Mouse (Mus musculus): ENCODE measurements around the gene Akap11. TPM values are rescaled to one million over a fixed set of nuclear protein-coding genes. Genes with fewer than 3 reads are reported as not detected.
"Not testable (repeated sequence)": the region's sequence is repeated elsewhere in the genome, so short reads cannot be mapped to it uniquely, and the experiment has no call there.

Gene Akap11
- polyA plus RNA-seq, 1 experiment from 2014 or later: 6.0 TPM

- Histone ChIP-seq H3K27ac (replicated peaks) (no peak overlapping the region), H3K9me3 (ENCODE audit: control insufficient read depth, low read length) (no peaks in the 10 kb centered on the region), H3K4me3 (ENCODE audit: low read depth, low read length) (no peak overlapping the region), H3K4me2 (replicated peaks; ENCODE audit: low read depth) (no peak overlapping the region), H3K27me3 (ENCODE audit: control insufficient read depth, insufficient read depth, low read length) (no peaks in the 10 kb centered on the region), H3K9ac (ENCODE audit: low read length) (no peak overlapping the region), H3K4me1 (replicated peaks; ENCODE audit: control insufficient read depth, insufficient read depth) (no peaks in the 10 kb centered on the region), H3K36me3 (ENCODE audit: control insufficient read depth, insufficient read depth, low read length) (no peaks in the 10 kb centered on the region)
- DNase-seq (ENCODE audit: low spot score): no peak
- ATAC-seq (ENCODE audit: low FRiP score, low TSS enrichment): no peak
- 56% methylated on average over 2 of the region's 2 CpGs for WGBS
- TF ChIP-seq CTCF (IDR thresholded peaks at IDR 0.05; ENCODE audit: low read depth): no peak
- TF ChIP-seq EP300 (optimal IDR thresholded peaks at IDR 0.05): no peak
These were observed 27.7 kb upstream of the Akap11 start for GRCm38 (mm10) chr14:78564292-78564691.

DNA sequence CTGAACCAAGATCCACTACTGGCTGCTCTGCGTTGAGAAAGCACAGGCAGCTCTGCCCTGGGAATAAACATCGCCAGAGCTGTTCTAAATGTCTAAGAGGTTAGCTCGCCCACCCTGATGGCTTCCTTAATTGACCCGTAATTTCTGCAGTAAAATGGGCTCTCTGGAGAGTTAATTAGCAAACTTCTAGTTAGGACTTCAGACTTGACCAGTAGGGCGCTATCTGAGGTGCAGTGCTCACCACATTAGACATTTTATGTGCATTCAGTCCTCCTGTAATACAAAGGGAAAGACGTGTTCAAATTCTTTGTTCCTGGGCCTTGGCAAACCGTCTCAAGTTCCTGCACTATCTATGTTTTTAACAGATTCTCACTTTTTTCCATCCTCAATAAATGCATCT is 26.6 kb upstream of the Akap11 start:
- TF ChIP-seq CTCF (IDR thresholded peaks at IDR 0.05; ENCODE audit: low read depth) (no peak), EP300 (optimal IDR thresholded peaks at IDR 0.05) (no peak)
- Histone ChIP-seq H3K4me2 (replicated peaks; ENCODE audit: low read depth) (no peak overlapping the region), H3K27me3 (ENCODE audit: control insufficient read depth, insufficient read depth, low read length) (no peaks in the 10 kb centered on the region), H3K27ac (replicated peaks) (no peak overlapping the region), H3K9ac (ENCODE audit: low read length) (no peak overlapping the region), H3K4me3 (ENCODE audit: low read depth, low read length) (no peak overlapping the region), H3K9me3 (ENCODE audit: control insufficient read depth, low read length) (no peaks in the 10 kb centered on the region), H3K36me3 (ENCODE audit: control insufficient read depth, insufficient read depth, low read length) (no peaks in the 10 kb centered on the region), H3K4me1 (replicated peaks; ENCODE audit: control insufficient read depth, insufficient read depth) (no peaks in the 10 kb centered on the region)
- no peak for DNase-seq (ENCODE audit: low spot score)
- WGBS: 82% methylated on average over 7 of the region's 7 CpGs
- no peak for ATAC-seq (ENCODE audit: low FRiP score, low TSS enrichment)

GRCm38 (mm10) chr14:78562121-78562520 is 25.5 kb upstream of the Akap11 start:
- Histone ChIP-seq H3K4me1 (replicated peaks; ENCODE audit: control insufficient read depth, insufficient read depth) (no peaks in the 10 kb centered on the region), H3K4me3 (ENCODE audit: low read depth, low read length) (no peak overlapping the region), H3K27me3 (ENCODE audit: control insufficient read depth, insufficient read depth, low read length) (no peaks in the 10 kb centered on the region), H3K27ac (replicated peaks) (no peak overlapping the region), H3K9ac (ENCODE audit: low read length) (no peak overlapping the region), H3K4me2 (replicated peaks; ENCODE audit: low read depth) (no peak overlapping the region), H3K9me3 (ENCODE audit: control insufficient read depth, low read length) (no peaks in the 10 kb centered on the region), H3K36me3 (ENCODE audit: control insufficient read depth, insufficient read depth, low read length) (no peaks in the 10 kb centered on the region)
- no peak for DNase-seq (ENCODE audit: low spot score)
- 67% methylated on average over 4 of the region's 4 CpGs for WGBS
- no peak for TF ChIP-seq CTCF (IDR thresholded peaks at IDR 0.05; ENCODE audit: low read depth)
- TF ChIP-seq EP300 (optimal IDR thresholded peaks at IDR 0.05): no peak
- ATAC-seq (ENCODE audit: low FRiP score, low TSS enrichment): no peak

DNA sequence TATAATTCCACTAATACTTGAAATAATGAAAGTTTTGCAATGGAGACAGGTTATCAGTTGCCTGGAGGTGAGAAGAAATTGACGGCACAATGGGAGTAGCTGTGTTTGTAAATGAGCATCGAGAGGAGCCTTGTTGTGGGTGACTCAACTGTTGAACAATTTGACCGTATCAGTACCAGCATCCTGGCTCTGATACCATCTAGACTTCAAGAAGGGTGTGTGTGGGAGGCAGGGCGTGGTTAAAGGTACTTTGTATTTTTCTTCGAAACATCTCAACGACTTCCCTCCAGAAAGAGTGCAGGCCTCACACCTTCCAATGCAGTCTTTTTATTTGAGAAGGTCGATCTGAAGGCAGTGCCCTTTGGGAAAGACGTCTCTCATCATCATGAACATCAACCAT is 22.4 kb upstream of the Akap11 start:
- Histone ChIP-seq H3K4me2 (replicated peaks; ENCODE audit: low read depth) (no peak overlapping the region), H3K36me3 (ENCODE audit: control insufficient read depth, insufficient read depth, low read length) (no peaks in the 10 kb centered on the region), H3K9me3 (ENCODE audit: control insufficient read depth, low read length) (no peaks in the 10 kb centered on the region), H3K9ac (ENCODE audit: low read length) (no peak overlapping the region), H3K27me3 (ENCODE audit: control insufficient read depth, insufficient read depth, low read length) (no peaks in the 10 kb centered on the region), H3K4me1 (replicated peaks; ENCODE audit: control insufficient read depth, insufficient read depth) (no peaks in the 10 kb centered on the region), H3K4me3 (ENCODE audit: low read depth, low read length) (no peak overlapping the region), H3K27ac (replicated peaks) (no peak overlapping the region)
- DNase-seq (ENCODE audit: low spot score): no peak
- no peak for TF ChIP-seq EP300 (optimal IDR thresholded peaks at IDR 0.05)
- no peak for TF ChIP-seq CTCF (IDR thresholded peaks at IDR 0.05; ENCODE audit: low read depth)
- ATAC-seq (ENCODE audit: low FRiP score, low TSS enrichment): no peak
- WGBS: 78% methylated on average over 8 of the region's 8 CpGs

DNA sequence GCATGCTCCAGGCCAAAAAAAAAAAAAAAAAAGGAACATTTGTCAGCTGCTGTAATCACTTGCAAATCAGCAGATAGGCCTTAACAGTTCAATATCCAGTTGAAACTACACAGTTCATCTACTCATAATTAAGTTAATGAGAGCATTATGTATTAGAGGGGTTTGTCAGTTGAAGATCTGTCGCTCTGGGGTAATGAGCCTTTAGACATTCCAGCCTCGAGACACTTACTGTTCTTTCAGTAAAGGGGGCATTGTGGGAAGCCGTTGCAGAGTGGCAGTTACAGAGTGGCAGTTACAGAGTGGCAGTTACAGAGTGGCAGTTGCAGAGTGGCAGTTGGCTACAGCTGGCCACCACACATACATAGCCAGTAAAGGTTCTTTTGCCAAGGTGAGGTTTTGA is 18.2 kb upstream of the Akap11 start:
- 77% methylated on average over 3 of the region's 3 CpGs for WGBS
- not testable (repeated sequence) for H3K27ac ChIP-seq (replicated peaks); ATAC-seq (ENCODE audit: low FRiP score, low TSS enrichment); H3K9ac ChIP-seq (ENCODE audit: low read length); H3K9me3 ChIP-seq (ENCODE audit: control insufficient read depth, low read length); H3K27me3 ChIP-seq (ENCODE audit: control insufficient read depth, insufficient read depth, low read length); H3K4me1 ChIP-seq (replicated peaks; ENCODE audit: control insufficient read depth, insufficient read depth); H3K36me3 ChIP-seq (ENCODE audit: control insufficient read depth, insufficient read depth, low read length); DNase-seq (ENCODE audit: low spot score); H3K4me3 ChIP-seq (ENCODE audit: low read depth, low read length); H3K4me2 ChIP-seq (replicated peaks; ENCODE audit: low read depth)

GRCm38 (mm10) chr14:78553661-78554060 is 17.1 kb upstream of the Akap11 start:
- Histone ChIP-seq H3K27me3 (ENCODE audit: control insufficient read depth, insufficient read depth, low read length) (no peaks in the 10 kb centered on the region), H3K9me3 (ENCODE audit: control insufficient read depth, low read length) (no peaks in the 10 kb centered on the region), H3K4me3 (ENCODE audit: low read depth, low read length) (no peak overlapping the region), H3K27ac (replicated peaks) (no peak overlapping the region), H3K9ac (ENCODE audit: low read length) (no peak overlapping the region), H3K4me2 (replicated peaks; ENCODE audit: low read depth) (no peak overlapping the region), H3K4me1 (replicated peaks; ENCODE audit: control insufficient read depth, insufficient read depth) (no peaks in the 10 kb centered on the region), H3K36me3 (ENCODE audit: control insufficient read depth, insufficient read depth, low read length) (no peaks in the 10 kb centered on the region)
- DNase-seq (ENCODE audit: low spot score) (no peak), ATAC-seq (ENCODE audit: low FRiP score, low TSS enrichment) (no peak)
- TF ChIP-seq EP300 (optimal IDR thresholded peaks at IDR 0.05) (no peak), CTCF (IDR thresholded peaks at IDR 0.05; ENCODE audit: low read depth) (peak; percentile 27)
- WGBS: 93% methylated on average over 6 of the region's 6 CpGs

Measured in stomach, postnatal 0 days (tissue).